Mouse (Mus musculus) gastrocnemius, postnatal 14 days (tissue): ENCODE results near the gene Cdr2l. TPM values are rescaled to one million over a fixed set of nuclear protein-coding genes. Genes with fewer than 3 reads are reported as not detected.
"Not testable (repeated sequence)": the region's sequence is repeated elsewhere in the genome, so short reads cannot be mapped to it uniquely, and the experiment has no call there.

Experiments
- DNase-seq: peaks from one replicate; pipeline ENCODE4 v3.0.0; 2021; ENCODE audit warnings: mixed read lengths
- intact Hi-C: fragments of 180-260 bp; cut with DNase I; formaldehyde crosslinking; loops from one replicate; pipeline ENCODE4 v1.15.1; 2025; ENCODE audit warnings: low total_unique reads
- total RNA-seq, 2 experiments: library from RNA; stranded (reverse); gene quantifications; 2 replicates each; pipeline ENCODE4 v1.2.3; 2021

Cdr2l gene
- total RNA-seq, 2 experiments from 2014 or later: 4.8 to 8.3 TPM

- intact Hi-C loops: no loop called here
- no peak for DNase-seq
These were observed 14.9 kb upstream of the Cdr2l start for GRCm38 (mm10) chr11:115366706-115367394.

DNA sequence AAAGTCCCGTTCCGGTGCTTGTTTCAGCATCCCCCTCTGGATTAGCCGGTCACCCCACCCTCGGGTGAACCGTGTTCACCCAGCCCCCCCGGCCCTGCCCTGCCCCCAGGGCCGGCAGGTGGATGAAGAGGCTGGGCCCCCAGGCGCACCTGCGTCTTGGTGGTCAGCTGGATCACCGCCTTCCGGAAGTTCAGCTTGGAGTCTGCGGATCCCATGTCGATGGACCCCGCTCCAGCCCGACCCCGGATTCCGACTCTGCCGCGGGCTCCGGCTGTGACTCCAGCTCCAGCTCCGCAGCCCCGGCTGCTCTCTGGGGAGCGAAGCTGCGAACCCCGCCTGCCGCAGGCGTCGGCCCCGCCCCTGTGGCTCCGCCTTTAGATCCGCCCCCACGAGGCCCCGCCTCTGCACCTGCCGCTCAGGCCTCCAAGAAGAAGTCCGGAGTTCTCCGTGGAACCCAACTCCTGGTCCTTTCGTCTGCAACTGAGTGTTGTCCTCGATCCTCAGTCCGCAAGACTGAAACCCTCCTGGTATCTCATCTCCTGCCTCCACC, 14.2 kb upstream of the Cdr2l start, which contains the start of gene Hid1:
Gene Hid1, minus strand, starts transcription at position 362 of the 550 bp plus-strand sequence.
- intact Hi-C loops: no loop called here
- peak; percentile 77 for DNase-seq

DNA sequence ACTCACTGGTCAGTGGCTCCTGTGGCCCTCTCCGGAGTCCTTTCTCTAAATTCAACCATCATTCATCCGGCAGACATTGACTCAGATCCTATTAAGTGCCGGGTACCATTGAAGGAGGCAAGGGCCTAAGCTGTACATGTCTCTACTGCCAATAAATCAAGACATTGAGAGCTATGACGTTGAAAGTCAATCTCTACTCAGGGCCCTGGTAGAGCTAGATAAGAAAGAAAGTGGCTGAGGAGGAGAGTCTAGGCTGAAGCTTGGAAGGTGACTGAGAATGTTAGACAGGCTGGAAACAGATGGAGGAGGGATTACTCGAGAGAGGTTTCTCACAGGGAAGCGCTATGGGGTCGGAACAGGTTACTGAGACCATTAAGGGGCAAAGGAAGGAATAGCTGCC, 11.3 kb upstream of the Cdr2l start:
- DNase-seq: no peak
- intact Hi-C loops: no loop called here

DNA sequence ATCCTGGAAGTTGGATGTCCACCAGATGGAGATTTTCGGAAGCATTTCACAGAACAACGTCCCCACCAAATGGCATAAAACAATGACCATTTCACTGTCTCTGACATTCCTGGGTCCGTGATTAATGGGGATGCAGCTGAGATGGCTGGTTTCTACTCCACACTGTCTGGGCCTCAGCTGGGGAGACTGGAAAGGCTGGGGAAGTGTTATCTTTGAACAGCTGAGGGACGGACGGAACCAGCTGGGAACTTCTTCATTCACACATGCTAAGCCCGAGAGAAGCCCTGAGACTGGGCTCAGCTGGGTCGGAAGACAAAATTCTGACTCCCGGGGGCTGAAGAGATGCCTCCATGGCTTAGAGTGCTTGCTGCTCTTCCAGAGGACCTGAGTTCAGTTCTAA, 10.4 kb upstream of the Cdr2l start:
- no peak for DNase-seq
- intact Hi-C loops: no loop called here

DNA sequence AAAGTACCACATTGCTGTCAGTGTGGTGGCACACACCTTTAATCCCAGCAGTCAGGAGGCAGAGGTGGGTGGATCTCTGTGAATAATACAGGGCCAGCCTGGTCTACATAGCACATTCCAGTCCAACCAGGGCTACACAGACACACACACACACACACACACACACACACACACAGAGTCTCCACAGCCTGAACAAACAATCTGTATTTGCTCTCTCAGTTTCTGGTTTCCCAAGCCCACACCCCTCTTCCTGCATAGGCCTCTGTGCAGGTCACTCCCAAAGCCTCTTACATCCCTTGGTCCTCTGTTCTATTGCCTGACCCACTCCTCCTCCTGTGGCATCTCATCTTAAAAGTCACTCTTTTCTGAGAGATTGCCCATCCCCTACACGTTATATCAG, 9.7 kb upstream of the Cdr2l start:
- intact Hi-C loops: no loop called here
- DNase-seq: no peak

DNA sequence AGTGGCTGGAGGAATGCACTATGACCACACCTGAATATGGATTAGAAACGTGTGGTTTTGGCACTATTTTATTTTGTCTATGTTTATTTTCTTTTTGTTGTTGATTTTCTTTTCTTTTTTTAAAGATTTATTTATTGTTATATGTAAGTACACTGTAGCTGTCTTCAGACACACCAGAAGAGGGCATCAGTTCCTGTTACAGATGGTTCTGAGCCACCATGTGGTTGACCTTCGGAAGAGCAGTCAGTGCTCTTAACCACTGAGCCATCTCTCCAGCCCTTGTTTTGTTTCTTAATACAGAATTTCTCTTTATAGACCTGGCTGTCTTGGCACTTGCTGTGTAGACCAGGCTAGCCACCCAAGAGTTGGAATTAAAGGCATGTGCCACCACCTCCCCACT, 9.0 kb upstream of the Cdr2l start:
- intact Hi-C loops: no loop called here
- no peak for DNase-seq

GRCm38 (mm10) chr11:115373805-115374694, 7.7 kb upstream of the Cdr2l start:
- intact Hi-C loops: no loop called here

GRCm38 (mm10) chr11:115374695-115375425, 6.9 kb upstream of the Cdr2l start:
- intact Hi-C loops: no loop called here
- DNase-seq: no peak

More at GRCm38 (mm10) chr11:115373805-115374694, 7.7 kb upstream of the Cdr2l start:
- DNase-seq: peak; percentile 84

- intact Hi-C loops: no loop called here
- DNase-seq: no peak
These were observed 5.0 kb upstream of the Cdr2l start for GRCm38 (mm10) chr11:115376722-115377121.

DNA sequence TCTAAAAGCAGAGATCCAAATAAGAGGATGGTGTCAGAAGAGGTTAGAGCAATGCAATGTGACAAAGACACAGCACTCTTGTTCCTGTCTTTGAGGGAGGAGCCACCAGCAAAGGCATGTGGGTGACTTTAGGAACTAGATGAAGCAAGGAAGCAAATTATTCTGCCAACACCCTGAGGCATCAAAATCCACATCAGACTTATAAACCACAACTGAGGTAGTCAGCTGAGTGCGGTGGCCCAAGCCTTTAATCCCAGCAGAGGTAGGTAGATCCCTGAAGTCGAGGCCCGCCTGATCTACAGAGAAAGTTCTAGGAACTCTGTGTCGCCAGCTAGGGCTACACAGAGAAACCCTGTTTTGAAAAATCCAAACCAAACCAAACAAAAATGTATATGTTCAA, 4.5 kb upstream of the Cdr2l start:
- intact Hi-C loops: no loop called here
- no peak for DNase-seq

DNA sequence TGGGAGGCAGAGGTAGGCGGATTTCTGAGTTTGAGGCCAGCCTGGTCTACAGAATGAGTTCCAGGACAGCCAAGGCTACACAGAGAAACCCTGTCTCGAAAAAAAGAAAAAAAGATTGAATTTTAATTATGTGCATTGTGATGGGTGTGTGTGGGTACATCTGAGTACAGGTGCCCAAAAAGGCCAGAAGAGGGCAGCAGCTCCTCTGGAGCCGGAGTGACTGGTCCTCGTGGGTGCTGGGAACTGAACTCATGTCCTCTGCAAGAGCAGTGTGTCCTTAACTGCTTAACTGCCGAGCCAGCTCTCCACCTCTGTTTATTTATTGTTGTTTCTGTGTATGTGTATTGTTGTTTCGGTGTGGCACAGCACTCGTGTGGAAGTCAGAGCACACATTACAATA, 3.9 kb upstream of the Cdr2l start:
- DNase-seq: no peak
- intact Hi-C loops: no loop called here

DNA sequence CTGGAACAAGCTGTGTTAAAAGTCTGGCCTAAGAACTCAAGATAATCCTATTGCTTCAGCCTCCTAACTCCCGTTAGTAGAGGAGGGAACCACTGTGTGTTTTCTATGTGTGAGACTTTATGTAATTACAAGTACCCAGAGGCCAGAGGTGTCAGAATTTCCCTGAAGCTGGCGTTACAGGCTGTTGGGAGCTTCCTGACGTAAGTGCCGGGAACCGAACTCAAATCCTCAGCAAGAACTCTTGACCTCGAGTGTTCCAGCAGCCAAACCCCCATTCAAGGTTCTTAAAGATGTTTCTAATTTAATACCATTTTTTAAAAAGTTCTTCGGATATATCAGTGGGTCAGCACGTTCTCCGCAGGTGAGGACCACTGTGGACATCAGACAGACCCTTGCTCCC, 440 bp upstream of the Cdr2l start:
- intact Hi-C loops: no loop called here

GRCm38 (mm10) chr11:115382891-115383290, 1.2 kb downstream of the Cdr2l start:
- no peak for DNase-seq
- intact Hi-C loops: no loop called here

More for the DNA sequence above, 440 bp upstream of the Cdr2l start:
- DNase-seq: no peak

GRCm38 (mm10) chr11:115383701-115384474, 2.2 kb downstream of the Cdr2l start:
- intact Hi-C loops: no loop called here
- peak; percentile 36 for DNase-seq

DNA sequence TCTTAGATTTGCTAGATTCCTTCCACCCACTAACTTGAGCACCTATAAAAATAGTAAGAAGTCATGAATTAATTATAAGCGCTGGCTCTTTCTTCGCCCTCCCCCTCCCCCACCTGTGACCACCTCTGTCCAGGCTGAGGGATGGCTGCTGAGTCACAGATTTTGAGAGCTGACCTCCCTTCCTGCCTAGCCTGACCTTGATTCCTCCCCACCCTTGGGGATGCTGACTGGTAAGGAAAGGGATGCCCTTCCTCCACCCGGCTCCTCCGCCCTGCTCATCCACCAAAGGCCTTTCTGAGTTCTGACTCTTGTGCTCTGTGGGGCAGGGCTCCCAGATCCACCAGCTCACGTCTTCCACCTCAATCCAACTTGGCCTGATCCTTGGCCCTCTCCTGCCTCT, 2.9 kb downstream of the Cdr2l start:
- intact Hi-C loops: no loop called here
- no peak for DNase-seq

DNA sequence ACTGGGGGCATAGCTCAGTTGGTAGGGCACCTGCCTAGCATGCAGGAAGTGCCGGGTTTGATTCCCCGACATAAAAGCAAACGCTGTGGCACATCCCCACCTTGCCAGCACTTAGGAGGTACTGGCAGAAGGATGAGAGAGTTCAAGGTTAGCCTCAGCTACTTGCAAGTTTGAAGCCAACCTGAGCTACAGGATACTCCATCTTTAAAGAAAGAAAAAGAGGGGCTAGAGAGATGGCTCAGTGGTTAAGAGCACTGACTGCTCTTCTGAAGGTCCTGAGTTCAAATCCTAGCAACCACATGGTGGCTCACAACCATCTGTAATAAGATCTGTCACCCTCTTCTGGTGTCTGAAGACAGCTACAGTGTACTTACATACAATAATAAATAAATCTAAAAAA, 5.1 kb downstream of the Cdr2l start:
- intact Hi-C loops, DNase-seq: not testable (repeated sequence)

DNA sequence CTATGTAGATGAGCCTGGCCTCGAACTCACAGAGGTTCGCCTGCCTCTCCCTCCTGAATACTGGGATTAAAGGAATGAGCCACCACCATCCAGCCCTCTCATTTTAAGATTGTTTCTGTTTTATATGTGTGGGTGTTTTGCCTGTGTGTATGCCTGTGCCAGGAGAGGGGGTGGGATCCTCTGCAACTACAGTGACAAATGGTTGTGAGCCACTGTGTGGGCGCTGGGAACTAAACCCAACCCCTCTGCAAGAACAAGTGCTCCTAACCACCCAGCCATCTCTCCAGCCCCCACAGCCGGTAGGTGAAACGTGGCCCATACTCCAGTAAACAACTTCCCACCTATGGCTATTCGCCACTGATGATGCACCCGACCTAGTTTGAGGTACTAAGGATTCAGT, 9.6 kb downstream of the Cdr2l start:
- intact Hi-C loops: no loop called here
- no peak for DNase-seq

- intact Hi-C loops: no loop called here
- no peak for DNase-seq
These were observed 12.1 kb downstream of the Cdr2l start for GRCm38 (mm10) chr11:115393721-115394325.

- intact Hi-C loops: no loop called here
- no peak for DNase-seq
These were observed 16.4 kb downstream of the Cdr2l start for GRCm38 (mm10) chr11:115398085-115398484.
